Mouse (Mus musculus): Measurements from ENCODE around the gene C730034F03Rik.

DNA sequence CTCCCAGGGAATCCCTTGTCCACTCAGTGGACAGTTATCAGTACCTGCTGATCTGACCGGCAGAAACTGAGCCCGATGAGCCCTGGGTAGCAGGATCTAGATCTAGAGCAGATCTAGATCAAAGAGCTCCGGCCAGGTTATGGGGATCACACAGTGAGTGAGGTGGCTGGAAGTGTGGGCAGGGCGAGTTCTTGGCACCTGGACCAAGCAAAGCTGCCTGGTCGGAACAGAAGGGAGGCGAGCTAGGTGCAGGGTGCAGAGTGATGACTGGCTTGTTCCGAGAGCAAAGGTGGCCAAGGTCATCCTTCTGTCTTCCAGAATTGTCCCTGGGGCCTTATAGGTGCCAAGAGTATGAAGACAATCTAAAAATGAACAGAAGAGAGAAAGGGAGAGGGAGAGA lies 30.4 kb downstream of the C730034F03Rik start:
- TF ChIP-seq CTCF (IDR thresholded peaks at IDR 0.05; ENCODE audit: low read depth) (no peak), EP300 (IDR thresholded peaks at IDR 0.05; ENCODE audit: low read depth) (no peak)
